Mouse (Mus musculus) limb, embryonic 11.5 days (tissue): ENCODE data around the gene Sfxn5. TPM values are rescaled to one million over a fixed set of nuclear protein-coding genes. Genes with fewer than 3 reads are reported as not detected.

ENCODE experiments used
- ATAC-seq: fragments of 200-750 bp; cut with Nextera tagmentation; 2 replicates; pipeline ENCODE4 v1.8.0; 2017; ENCODE audit warnings: low read depth; ENCODE audit not compliant: insufficient number of reproducible peaks, low FRiP score, low TSS enrichment
- DNase-seq: peaks from one replicate; pipeline ENCODE4 v3.0.0-alpha.2; 2015; ENCODE audit warnings: low spot score
- H3K27ac ChIP-seq: fragments of 300-500 bp; sonication (generic); replicated peaks from 2 replicates; pipeline ENCODE4 v1.5.1; 2014; ENCODE audit warnings: low read depth, mild to moderate bottlenecking, low read length
- H3K27me3 ChIP-seq: fragments of 300-500 bp; sonication (generic); 2 replicates; pipeline ENCODE4 v1.6.1; 2014; ENCODE audit warnings: mild to moderate bottlenecking, low read length, mixed read lengths; ENCODE audit not compliant: control insufficient read depth, insufficient read depth
- H3K36me3 ChIP-seq: fragments of 300-500 bp; sonication (generic); 2 replicates; pipeline ENCODE4 v1.6.1; 2014; ENCODE audit warnings: mild to moderate bottlenecking, low read length, moderate library complexity, mixed read lengths; ENCODE audit not compliant: control insufficient read depth, insufficient read depth
- H3K4me1 ChIP-seq: fragments of 300-500 bp; sonication (generic); 2 replicates; pipeline ENCODE4 v1.6.1; 2014; ENCODE audit warnings: low read length, mixed read lengths; ENCODE audit not compliant: control insufficient read depth, insufficient read depth
- H3K4me2 ChIP-seq: fragments of 300-500 bp; sonication (generic); 2 replicates; pipeline ENCODE4 v1.6.1; 2014; ENCODE audit warnings: low read depth, mild to moderate bottlenecking, moderate library complexity; ENCODE audit not compliant: severe bottlenecking
- H3K4me3 ChIP-seq: fragments of 300-500 bp; sonication (generic); 2 replicates; pipeline ENCODE4 v1.5.1; 2014; ENCODE audit warnings: low read depth, low read length
- H3K9ac ChIP-seq: fragments of 300-500 bp; sonication (generic); 2 replicates; pipeline ENCODE4 v1.6.1; 2014; ENCODE audit warnings: mild to moderate bottlenecking, low read length
- H3K9me3 ChIP-seq: fragments of 300-500 bp; sonication (generic); 2 replicates; pipeline ENCODE4 v1.6.1; 2016; ENCODE audit warnings: low read length; ENCODE audit not compliant: control insufficient read depth
- WGBS: fragments of 180-500 bp; shearing (Covaris S2); extraction: QIAGEN DNeasy Blood & Tissue Kit; methylation state at CpG from one replicate; pipeline ENCODE4 v1.1.7; 2014; 5-methylcytosine and 5-hydroxymethylcytosine counted together
- polyA plus RNA-seq: library from polyadenylated mRNA; unstranded; fragments of >200 nt; fragmentation: Nextera tagmentation; extraction: Ambion mirVana; gene quantifications from 2 replicates; pipeline ENCODE4 v1.2.1, GENCODE M21; 2014

The Sfxn5 gene
- polyA plus RNA-seq, 1 experiment from 2014 or later = 4.8 TPM

- Histone ChIP-seq H3K9ac (no peak overlapping the region), H3K4me2 (no peak overlapping the region), H3K9me3 (no peaks in the 10 kb centered on the region), H3K27ac (no peak overlapping the region), H3K27me3 (peaks cover 14% of the 10 kb centered on the region), H3K4me3 (no peak overlapping the region), H3K36me3 (no peaks in the 10 kb centered on the region), H3K4me1 (peaks cover 11% of the 10 kb centered on the region; the same call in 1 of the 2 replicates)
- WGBS = 71% methylated on average over 5 of the region's 5 CpGs
- DNase-seq (no peak), ATAC-seq (no peak)
Observed at GRCm38 (mm10) chr6:85207345-85207744, 125.9 kb downstream of the Sfxn5 start.

- peaks cover 11% of the 10 kb centered on the region; the same call in 1 of the 2 replicates for H3K4me1 ChIP-seq
- H3K9ac ChIP-seq = no peak overlapping the region
- ATAC-seq = no peak; the same call in 1 of the 2 replicates
- H3K4me2 ChIP-seq = no peak overlapping the region
- H3K9me3 ChIP-seq = no peaks in the 10 kb centered on the region
- H3K36me3 ChIP-seq = no peaks in the 10 kb centered on the region
- H3K27me3 ChIP-seq = peaks cover 14% of the 10 kb centered on the region
- 35% methylated on average over 15 of the region's 15 CpGs for WGBS
- H3K4me3 ChIP-seq = no peak overlapping the region
- peak; percentile 39 for DNase-seq
- H3K27ac ChIP-seq = no peak overlapping the region
Observed at GRCm38 (mm10) chr6:85206939-85207285, 126.3 kb downstream of the Sfxn5 start.

GRCm38 (mm10) chr6:85206182-85206938 is 126.9 kb downstream of the Sfxn5 start:
- ATAC-seq (no peak), DNase-seq (no peak)
- H3K4me1 ChIP-seq = peaks cover 11% of the 10 kb centered on the region; the same call in 1 of the 2 replicates
- peaks cover 14% of the 10 kb centered on the region for H3K27me3 ChIP-seq
- H3K27ac ChIP-seq = no peak overlapping the region
- H3K9me3 ChIP-seq = no peaks in the 10 kb centered on the region
- H3K9ac ChIP-seq = no peak overlapping the region
- H3K4me2 ChIP-seq = no peak overlapping the region
- H3K4me3 ChIP-seq = no peak overlapping the region
- WGBS = 32% methylated on average over 16 of the region's 16 CpGs
- H3K36me3 ChIP-seq = no peaks in the 10 kb centered on the region

DNA sequence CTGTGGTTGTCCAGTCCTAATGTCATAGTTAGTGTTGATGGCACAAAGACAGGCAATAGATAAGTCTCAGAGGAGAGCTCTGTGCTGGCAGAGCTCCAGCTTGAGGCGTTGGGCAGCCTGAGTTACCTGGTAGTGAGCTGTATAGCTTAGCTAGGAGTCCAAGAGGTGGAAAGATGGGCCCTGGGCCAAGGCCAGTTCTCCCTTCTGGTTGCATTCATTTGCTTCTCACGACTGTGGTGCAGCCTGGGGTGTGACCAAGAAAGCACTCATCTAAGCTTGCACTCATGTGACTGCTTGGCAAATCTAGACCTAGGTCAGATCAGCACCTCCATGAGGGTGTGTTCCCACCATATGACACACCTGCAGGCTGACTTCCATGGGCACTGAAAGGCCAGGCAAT is 135.3 kb downstream of the Sfxn5 start:
- 77% methylated on average over 2 of the region's 2 CpGs for WGBS
- Histone ChIP-seq H3K27me3 (peaks cover 32% of the 10 kb centered on the region), H3K4me1 (no peaks in the 10 kb centered on the region), H3K36me3 (no peaks in the 10 kb centered on the region), H3K27ac (no peak overlapping the region), H3K9ac (no peak overlapping the region), H3K4me3 (no peak overlapping the region), H3K9me3 (no peaks in the 10 kb centered on the region), H3K4me2 (no peak overlapping the region)
- DNase-seq = no peak
- ATAC-seq = no peak

- peak; percentile 50 for DNase-seq
- Histone ChIP-seq H3K27ac (no peak overlapping the region), H3K4me3 (no peak overlapping the region), H3K36me3 (no peaks in the 10 kb centered on the region), H3K4me2 (no peak overlapping the region; the same call in 1 of the 2 replicates), H3K4me1 (0 out of 2 replicates have a peak, but pooled peaks cover 3% of the 10 kb centered on the region), H3K9me3 (no peaks in the 10 kb centered on the region), H3K27me3 (peaks cover 70% of the 10 kb centered on the region), H3K9ac (no peak overlapping the region)
- WGBS = 2% methylated on average over 27 of the region's 29 CpGs
- no peak for ATAC-seq
Observed at GRCm38 (mm10) chr6:85193381-85194318, 139.6 kb downstream of the Sfxn5 start.

- Histone ChIP-seq H3K27me3 (peaks cover 87% of the 10 kb centered on the region), H3K4me2 (no peak overlapping the region), H3K27ac (no peak overlapping the region), H3K4me3 (no peak overlapping the region), H3K9ac (no peak overlapping the region), H3K4me1 (peaks cover 11% of the 10 kb centered on the region), H3K36me3 (no peaks in the 10 kb centered on the region), H3K9me3 (no peaks in the 10 kb centered on the region)
- peak; percentile 28 for DNase-seq
- WGBS = 14% methylated on average over 9 of the region's 9 CpGs
- ATAC-seq = no peak
Observed at GRCm38 (mm10) chr6:85191751-85192440, 141.3 kb downstream of the Sfxn5 start.

DNA sequence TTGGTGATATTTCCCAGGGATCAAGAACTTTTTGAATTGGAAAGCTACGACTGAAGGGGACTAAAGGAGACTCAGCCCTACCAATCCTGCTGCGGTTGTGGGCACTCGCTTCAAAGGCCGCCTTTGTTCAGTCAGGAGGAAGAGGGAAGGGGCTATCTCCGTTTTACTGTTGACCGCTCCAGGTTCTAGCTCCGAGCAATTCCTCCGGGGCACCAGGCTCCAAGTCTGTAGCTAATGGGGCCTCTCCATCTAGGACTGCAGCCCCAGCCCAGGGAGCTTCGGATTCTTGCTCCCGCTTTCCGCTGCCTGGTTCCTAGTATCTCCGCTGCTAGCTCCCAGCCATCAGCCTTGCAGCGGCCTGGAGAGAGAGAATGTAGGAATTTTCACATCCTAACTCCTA is 142.6 kb downstream of the Sfxn5 start:
- peaks cover 14% of the 10 kb centered on the region for H3K4me1 ChIP-seq
- under 1% methylated on average over 13 of the region's 13 CpGs for WGBS

More for the DNA sequence above, 142.6 kb downstream of the Sfxn5 start:
- Histone ChIP-seq H3K9me3 (no peaks in the 10 kb centered on the region), H3K4me2 (peak overlapping the region; percentile 33; the same call in 1 of the 2 replicates), H3K36me3 (no peaks in the 10 kb centered on the region), H3K4me3 (peak overlapping the region; percentile 20), H3K27me3 (peaks cover 91% of the 10 kb centered on the region), H3K9ac (no peak overlapping the region), H3K27ac (no peak overlapping the region)
- no peak for DNase-seq
- no peak for ATAC-seq
